ENCODE assay signal across 8 mouse cellular contexts in the genomic region with DNA sequence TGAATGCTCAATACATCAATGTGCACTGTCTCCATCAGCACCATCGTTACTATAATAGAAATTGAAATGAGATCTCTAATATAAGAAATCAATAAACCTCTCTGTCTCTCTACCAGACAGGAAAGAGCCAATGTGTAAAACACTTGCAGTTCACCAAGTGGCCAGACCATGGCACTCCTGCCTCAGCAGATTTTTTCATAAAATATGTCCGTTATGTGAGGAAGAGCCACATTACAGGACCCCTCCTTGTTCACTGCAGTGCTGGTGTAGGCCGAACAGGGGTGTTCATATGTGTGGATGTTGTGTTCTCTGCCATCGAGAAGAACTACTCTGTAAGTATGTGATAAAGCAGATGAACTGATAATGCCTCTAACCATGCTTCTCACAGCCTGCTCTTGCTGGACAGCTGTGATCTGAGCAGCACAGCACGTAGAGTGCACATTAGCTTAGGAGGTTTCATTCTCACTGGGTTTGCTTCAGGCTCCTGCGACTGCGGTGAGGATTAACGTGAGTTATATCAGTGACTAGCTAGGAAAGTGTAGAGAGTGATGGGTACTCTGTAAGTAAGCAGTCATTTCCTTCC. TPM values are rescaled to one million over a fixed set of nuclear protein-coding genes. Genes with fewer than 3 reads are reported as not detected.
A peak's percentile ranks its signal among the peaks of the same experiment; 100 is the strongest.
DNase-seq lines count a peak whose midpoint lies in the region; ATAC-seq lines count a peak whose summit lies in the region.

No protein-coding gene starts in this region.

- no peaks in the 10 kb centered on the region for H3K9me3 ChIP-seq in kidney, embryonic 16.5 days (ENCODE audit: low read length)
- H3K9me3 ChIP-seq in liver, embryonic 15.5 days (replicated peaks): no peaks in the 10 kb centered on the region

- no peaks in the 10 kb centered on the region for H3K27me3 ChIP-seq in kidney, embryonic 16.5 days (ENCODE audit: insufficient read depth, low read length)
- no peaks in the 10 kb centered on the region for H3K27me3 ChIP-seq in liver, embryonic 15.5 days

- DNase-seq in kidney, adult 9 months: peak; percentile 28
- peak; percentile 4 for DNase-seq in cerebellum, adult 9-11 months
- DNase-seq in frontal cortex, postnatal 36 days (ENCODE audit: low spot score in 2 of 2): peak; percentile 13 to 41
- DNase-seq in telencephalon, adult 2 months (ENCODE audit: low read depth, low spot score): peak; percentile 22
- DNase-seq in spleen, adult 18-20 months: no peak
- no peak for DNase-seq in urinary bladder, postnatal 36 days (ENCODE audit: low spot score in 2 of 2)

- H3K4me1 ChIP-seq in kidney, embryonic 16.5 days (ENCODE audit: insufficient read depth, low read length): no peaks in the 10 kb centered on the region
- H3K4me1 ChIP-seq in liver, embryonic 15.5 days (replicated peaks): peaks cover 20% of the 10 kb centered on the region

- WGBS in kidney, embryonic 16.5 days: 73% methylated on average over 8 of the region's 8 CpGs
- 39% methylated on average over 8 of the region's 8 CpGs for WGBS in liver, embryonic 15.5 days (ENCODE audit: insufficient replicate concordance)

- no peak overlapping the region for H3K9ac ChIP-seq in kidney, embryonic 16.5 days (replicated peaks; ENCODE audit: low read length)
- no peak overlapping the region for H3K9ac ChIP-seq in liver, embryonic 15.5 days

- no peak for ATAC-seq in kidney, embryonic 16.5 days (ENCODE audit: low FRiP score, low TSS enrichment)
- ATAC-seq in liver, embryonic 15.5 days (ENCODE audit: insufficient read depth): peak; percentile 80

- no peak overlapping the region for H3K27ac ChIP-seq in kidney, embryonic 16.5 days (ENCODE audit: low read length)
- no peak overlapping the region; the same call in 1 of the 2 replicates for H3K27ac ChIP-seq in liver, embryonic 15.5 days (replicated peaks)

- no peak overlapping the region for H3K4me2 ChIP-seq in kidney, embryonic 16.5 days (replicated peaks; ENCODE audit: low read depth, low read length)
- no peak overlapping the region for H3K4me2 ChIP-seq in liver, embryonic 15.5 days

- no peak overlapping the region for H3K4me3 ChIP-seq in kidney, embryonic 16.5 days (ENCODE audit: low read length)
- no peak overlapping the region for H3K4me3 ChIP-seq in liver, embryonic 15.5 days (replicated peaks)

- H3K36me3 ChIP-seq in kidney, embryonic 16.5 days (ENCODE audit: insufficient read depth, low read length): no peaks in the 10 kb centered on the region
- H3K36me3 ChIP-seq in liver, embryonic 15.5 days (replicated peaks): no peaks in the 10 kb centered on the region

RNA-seq across cellular contexts. Expression of gene Ptpn20, which starts 43.9 kb away (rescaled TPM):
- polyA plus RNA-seq in kidney, embryonic 16.5 days (2015; fragmentation: Nextera tagmentation; extraction: Ambion mirVana): 0.12 TPM in 1 of 2 replicates, not detected in the other
- 0.03 and 0.05 TPM in 2 replicates for polyA plus RNA-seq in liver, embryonic 15.5 days (2015; fragmentation: Nextera tagmentation; extraction: Ambion mirVana)

Comparison
In these comparisons a context has a peak if more than half of its experiments do, and no peak if none do; other contexts are left out.
1. DNase-seq: peak in kidney, adult 9 months (single experiment), cerebellum, adult 9-11 months (single experiment), frontal cortex, postnatal 36 days (2 of 2) and telencephalon, adult 2 months (single experiment); none in spleen, adult 18-20 months (0 of 2) and urinary bladder, postnatal 36 days (0 of 2).